Mouse (Mus musculus) intestine, postnatal 0 days (tissue): ENCODE data around the gene Tmem214. TPM values are rescaled to one million over a fixed set of nuclear protein-coding genes. Genes with fewer than 3 reads are reported as not detected.

Experiments
- ATAC-seq: fragments of 200-750 bp; cut with Nextera tagmentation; 2 replicates; pipeline ENCODE4 v1.8.0; 2017; ENCODE audit warnings: mild to moderate bottlenecking, moderate TSS enrichment, moderate library complexity
- H3K27ac ChIP-seq: fragments of 300-500 bp; sonication (generic); 2 replicates; pipeline ENCODE4 v1.5.1; 2014; ENCODE audit warnings: mild to moderate bottlenecking, low read depth, low read length, moderate library complexity
- H3K27me3 ChIP-seq: fragments of 300-500 bp; sonication (generic); replicated peaks from 2 replicates; pipeline ENCODE4 v1.6.1; 2014; ENCODE audit warnings: low read length, mixed read lengths; ENCODE audit not compliant: control insufficient read depth, insufficient read depth
- H3K36me3 ChIP-seq: fragments of 300-500 bp; sonication (generic); 2 replicates; pipeline ENCODE4 v1.6.1; 2014; ENCODE audit warnings: mild to moderate bottlenecking, moderate library complexity; ENCODE audit not compliant: control insufficient read depth, insufficient read depth
- H3K4me1 ChIP-seq: fragments of 300-500 bp; sonication (generic); replicated peaks from 2 replicates; pipeline ENCODE4 v1.6.1; 2014; ENCODE audit warnings: antibody characterized with exemption, low read length, mixed read lengths; ENCODE audit not compliant: control insufficient read depth, insufficient read depth
- H3K4me2 ChIP-seq: fragments of 300-500 bp; sonication (generic); replicated peaks from 2 replicates; pipeline ENCODE4 v1.6.1; 2014; ENCODE audit warnings: low read depth, mild to moderate bottlenecking, moderate library complexity
- H3K4me3 ChIP-seq: fragments of 300-500 bp; sonication (generic); 2 replicates; pipeline ENCODE4 v1.5.1; 2014; ENCODE audit warnings: low read depth, low read length
- H3K9ac ChIP-seq: fragments of 300-500 bp; sonication (generic); 2 replicates; pipeline ENCODE4 v1.6.1; 2014; ENCODE audit warnings: mild to moderate bottlenecking, low read depth, low read length
- H3K9me3 ChIP-seq: fragments of 300-500 bp; sonication (generic); 2 replicates; pipeline ENCODE4 v1.6.1; 2016; ENCODE audit warnings: mixed run types; ENCODE audit not compliant: control insufficient read depth
- CTCF ChIP-seq: sonication (generic); IDR thresholded peaks from 2 replicates; pipeline ENCODE4 v1.5.1; 2016; ENCODE audit warnings: low read depth, mild to moderate bottlenecking, control low read depth, antibody characterized with exemption, moderate library complexity
- WGBS: fragments of 180-500 bp; shearing (Covaris S2); extraction: QIAGEN DNeasy Blood & Tissue Kit; methylation state at CpG from one replicate; pipeline ENCODE4 v1.1.7; 2014; 5-methylcytosine and 5-hydroxymethylcytosine counted together
- polyA plus RNA-seq: library from polyadenylated mRNA; unstranded; fragments of >200 nt; fragmentation: Nextera tagmentation; extraction: Ambion mirVana; gene quantifications from 2 replicates; pipeline ENCODE4 v1.2.1, GENCODE M21; 2015

Gene Tmem214
- polyA plus RNA-seq, 1 experiment from 2014 or later: 46.1 TPM

GRCm38 (mm10) chr5:30920621-30921020, 52.8 kb downstream of the Tmem214 start:
- Histone ChIP-seq H3K4me1 (0 out of 2 replicates have a peak, but pooled peaks cover 4% of the 10 kb centered on the region), H3K27me3 (no peaks in the 10 kb centered on the region), H3K27ac (peak overlapping the region; percentile 68; the same call in 1 of the 2 replicates), H3K9ac (peak overlapping the region; percentile 34; the same call in 1 of the 2 replicates), H3K9me3 (no peaks in the 10 kb centered on the region), H3K36me3 (peaks cover 25% of the 10 kb centered on the region), H3K4me2 (peak overlapping the region; percentile 87), H3K4me3 (peak overlapping the region; percentile 55)
- WGBS: 25% methylated on average over 19 of the region's 19 CpGs
- TF ChIP-seq CTCF: no peak
- peak; percentile 31 for ATAC-seq

- peak; percentile 79 for ATAC-seq
- Histone ChIP-seq H3K27me3 (no peaks in the 10 kb centered on the region), H3K27ac (peak within 1 kb of the TSS; percentile 77), H3K9me3 (no peaks in the 10 kb centered on the region), H3K4me2 (peak within 1 kb of the TSS; percentile 87), H3K36me3 (peaks cover 25% of the 10 kb centered on the region), H3K4me3 (peak within 1 kb of the TSS; percentile 55), H3K4me1 (0 out of 2 replicates have a peak, but pooled peaks cover 4% of the 10 kb centered on the region), H3K9ac (peak within 1 kb of the TSS; percentile 51)
- TF ChIP-seq CTCF: peak; percentile 87
- 1% methylated on average over 35 of the region's 40 CpGs for WGBS
Measured at GRCm38 (mm10) chr5:30921256-30922033, 53.6 kb downstream of the Tmem214 start, which contains the start of gene Khk. Gene Khk, plus strand, starts transcription at chr5:30921431.

GRCm38 (mm10) chr5:30922581-30923041, 54.8 kb downstream of the Tmem214 start:
- Histone ChIP-seq H3K4me3 (peak overlapping the region; percentile 55), H3K36me3 (peaks cover 21% of the 10 kb centered on the region), H3K4me1 (0 out of 2 replicates have a peak, but pooled peaks cover 4% of the 10 kb centered on the region), H3K27me3 (no peaks in the 10 kb centered on the region), H3K4me2 (peak overlapping the region; percentile 87), H3K27ac (peak overlapping the region; percentile 77; the same call in 1 of the 2 replicates), H3K9ac (peak overlapping the region; percentile 51; the same call in 1 of the 2 replicates), H3K9me3 (no peaks in the 10 kb centered on the region)
- ATAC-seq: no peak
- no peak for TF ChIP-seq CTCF
- 39% methylated on average over 10 of the region's 10 CpGs for WGBS

GRCm38 (mm10) chr5:30923119-30923518, 55.3 kb downstream of the Tmem214 start:
- ATAC-seq: no peak
- Histone ChIP-seq H3K4me2 (peak overlapping the region; percentile 87), H3K9ac (no peak overlapping the region), H3K4me1 (0 out of 2 replicates have a peak, but pooled peaks cover 4% of the 10 kb centered on the region), H3K9me3 (no peaks in the 10 kb centered on the region), H3K27me3 (no peaks in the 10 kb centered on the region), H3K27ac (no peak overlapping the region), H3K4me3 (no peak overlapping the region), H3K36me3 (peaks cover 16% of the 10 kb centered on the region; the same call in 1 of the 2 replicates)
- TF ChIP-seq CTCF: no peak
- 75% methylated on average over 6 of the region's 6 CpGs for WGBS

GRCm38 (mm10) chr5:30924614-30925013, 56.8 kb downstream of the Tmem214 start:
- Histone ChIP-seq H3K27me3 (no peaks in the 10 kb centered on the region), H3K4me3 (no peak overlapping the region), H3K9me3 (no peaks in the 10 kb centered on the region), H3K4me2 (no peak overlapping the region), H3K9ac (no peak overlapping the region), H3K27ac (no peak overlapping the region), H3K36me3 (peaks cover under 1% of the 10 kb centered on the region; the same call in 1 of the 2 replicates), H3K4me1 (0 out of 2 replicates have a peak, but pooled peaks cover 4% of the 10 kb centered on the region)
- ATAC-seq: no peak
- TF ChIP-seq CTCF: no peak
- 83% methylated on average over 8 of the region's 8 CpGs for WGBS

GRCm38 (mm10) chr5:30925217-30925616, 57.4 kb downstream of the Tmem214 start:
- no peaks in the 10 kb centered on the region for H3K9me3 ChIP-seq
- no peak overlapping the region for H3K27ac ChIP-seq
- no peaks in the 10 kb centered on the region for H3K27me3 ChIP-seq
- TF ChIP-seq CTCF: no peak
- WGBS: 83% methylated on average over 5 of the region's 5 CpGs
- ATAC-seq: peak; percentile 35
- H3K4me3 ChIP-seq: no peak overlapping the region
- no peak overlapping the region for H3K9ac ChIP-seq
- H3K4me1 ChIP-seq: 0 out of 2 replicates have a peak, but pooled peaks cover 4% of the 10 kb centered on the region
- no peaks in the 10 kb centered on the region; the same call in 1 of the 2 replicates for H3K36me3 ChIP-seq
- no peak overlapping the region for H3K4me2 ChIP-seq
